Mouse (Mus musculus) erythroblast, embryonic 14.5 days (primary cell): Measurements from ENCODE around the gene Ccdc182. TPM values are rescaled to one million over a fixed set of nuclear protein-coding genes. Genes with fewer than 3 reads are reported as not detected.

Experiments
- H3K27me3 ChIP-seq: 2 replicates; pipeline ENCODE4 v1.6.1; 2012; ENCODE audit warnings: inconsistent platforms; ENCODE audit not compliant: control insufficient read depth
- H3K36me3 ChIP-seq: 2 replicates; pipeline ENCODE4 v1.6.1; 2012; ENCODE audit warnings: mild to moderate bottlenecking, inconsistent platforms; ENCODE audit not compliant: control insufficient read depth
- H3K4me1 ChIP-seq: 2 replicates; pipeline ENCODE4 v1.6.1; 2012; ENCODE audit warnings: inconsistent platforms; ENCODE audit not compliant: control insufficient read depth
- H3K4me3 ChIP-seq: replicated peaks from 2 replicates; pipeline ENCODE3; 2012; ENCODE audit warnings: moderate library complexity, mild to moderate bottlenecking, inconsistent platforms
- H3K9me3 ChIP-seq: 2 replicates; pipeline ENCODE4 v1.6.1; 2012; ENCODE audit warnings: low read length, inconsistent platforms, mixed read lengths; ENCODE audit not compliant: control insufficient read depth
- GATA1 ChIP-seq: IDR thresholded peaks from 2 replicates; pipeline ENCODE4 v1.6.1; 2012; ENCODE audit warnings: low read length, inconsistent platforms, mixed read lengths
- TAL1 ChIP-seq: IDR thresholded peaks from 3 replicates; pipeline ENCODE4 v1.6.1; 2012; ENCODE audit warnings: low read length, inconsistent platforms, mixed read lengths
- polyA plus RNA-seq: library from polyadenylated mRNA; stranded (reverse); fragments of >175 nt; gene quantifications from 2 replicates; pipeline ENCODE4 v1.2.3, GENCODE M21; 2012

Gene Ccdc182
- polyA plus RNA-seq, 1 experiment, result not detected

- H3K9me3 ChIP-seq, result no peaks in the 10 kb centered on the region
- no peak for TF ChIP-seq GATA1
- no peak for TF ChIP-seq TAL1
- no peak overlapping the region for H3K4me3 ChIP-seq
- H3K4me1 ChIP-seq, result no peaks in the 10 kb centered on the region
- no peaks in the 10 kb centered on the region for H3K36me3 ChIP-seq
- H3K27me3 ChIP-seq, result no peaks in the 10 kb centered on the region
These were observed 38.6 kb downstream of the Ccdc182 start for GRCm38 (mm10) chr11:88332309-88332934.

- no peaks in the 10 kb centered on the region for H3K9me3 ChIP-seq
- TF ChIP-seq GATA1 (no peak), TAL1 (no peak)
- H3K4me1 ChIP-seq, result no peaks in the 10 kb centered on the region
- no peaks in the 10 kb centered on the region for H3K27me3 ChIP-seq
- no peaks in the 10 kb centered on the region for H3K36me3 ChIP-seq
- H3K4me3 ChIP-seq, result no peak overlapping the region
These were observed 41.0 kb downstream of the Ccdc182 start for GRCm38 (mm10) chr11:88334893-88335292.

GRCm38 (mm10) chr11:88337926-88338325, 44.1 kb downstream of the Ccdc182 start:
- Histone ChIP-seq H3K27me3 (no peaks in the 10 kb centered on the region), H3K4me1 (no peaks in the 10 kb centered on the region), H3K4me3 (no peak overlapping the region), H3K9me3 (no peaks in the 10 kb centered on the region), H3K36me3 (no peaks in the 10 kb centered on the region)
- no peak for TF ChIP-seq TAL1
- no peak for TF ChIP-seq GATA1

Other genes with a start within 250 kb of the Ccdc182 start
- gene Srsf1, start 246.7 kb upstream of the Ccdc182 start, polyA plus RNA-seq, result 15.5 and 18.3 TPM in 2 replicates
- gene Vezf1, start 225.8 kb upstream of the Ccdc182 start, polyA plus RNA-seq, result 0.24 and 0.38 TPM in 2 replicates
- 0.05 and 0.13 TPM in 2 replicates for gene Cuedc1, start 196.0 kb upstream of the Ccdc182 start, polyA plus RNA-seq
- 8.2 and 9.9 TPM in 2 replicates for gene Mrps23, start 89.7 kb upstream of the Ccdc182 start, polyA plus RNA-seq